Mouse (Mus musculus) stomach, embryonic 16.5 days (tissue): ENCODE data around the gene Syndig1. TPM values are rescaled to one million over a fixed set of nuclear protein-coding genes. Genes with fewer than 3 reads are reported as not detected.

Experiments used
- ATAC-seq: fragments of 200-750 bp; cut with Nextera tagmentation; 2 replicates; pipeline ENCODE4 v1.8.0; 2017; ENCODE audit warnings: moderate number of reproducible peaks, moderate TSS enrichment; ENCODE audit not compliant: insufficient read depth, low FRiP score
- H3K27ac ChIP-seq: fragments of 300-500 bp; sonication (generic); 2 replicates; pipeline ENCODE4 v1.5.1; 2014; ENCODE audit warnings: low read length
- H3K27me3 ChIP-seq: fragments of 300-500 bp; sonication (generic); 2 replicates; pipeline ENCODE4 v1.6.1; 2014; ENCODE audit warnings: low read length, control low read depth, mixed read lengths; ENCODE audit not compliant: control insufficient read depth, insufficient read depth
- H3K36me3 ChIP-seq: fragments of 300-500 bp; sonication (generic); 2 replicates; pipeline ENCODE4 v1.6.1; 2014; ENCODE audit warnings: low read length; ENCODE audit not compliant: control insufficient read depth, insufficient read depth
- H3K4me1 ChIP-seq: fragments of 300-500 bp; sonication (generic); 2 replicates; pipeline ENCODE4 v1.6.1; 2014; ENCODE audit warnings: low read length, control low read depth, mixed read lengths; ENCODE audit not compliant: control insufficient read depth, insufficient read depth
- H3K4me2 ChIP-seq: fragments of 300-500 bp; sonication (generic); 2 replicates; pipeline ENCODE4 v1.6.1; 2014; ENCODE audit warnings: low read depth, low read length, mixed read lengths
- H3K4me3 ChIP-seq: fragments of 300-500 bp; sonication (generic); replicated peaks from 2 replicates; pipeline ENCODE4 v1.5.1; 2014; ENCODE audit warnings: mild to moderate bottlenecking, low read length
- H3K9ac ChIP-seq: fragments of 300-500 bp; sonication (generic); 2 replicates; pipeline ENCODE4 v1.6.1; 2014; ENCODE audit warnings: low read length
- H3K9me3 ChIP-seq: fragments of 300-500 bp; sonication (generic); replicated peaks from 2 replicates; pipeline ENCODE4 v1.6.1; 2016; ENCODE audit warnings: low read length, control low read depth; ENCODE audit not compliant: control insufficient read depth
- WGBS: fragments of 180-500 bp; shearing (Covaris S2); extraction: QIAGEN DNeasy Blood & Tissue Kit; methylation state at CpG from one replicate; pipeline ENCODE4 v1.1.7; 2014; 5-methylcytosine and 5-hydroxymethylcytosine counted together
- polyA plus RNA-seq: library from polyadenylated mRNA; unstranded; fragments of >200 nt; fragmentation: Nextera tagmentation; extraction: Ambion mirVana; gene quantifications from 2 replicates; pipeline ENCODE4 v1.2.1, GENCODE M21; 2015

The Syndig1 gene
- polyA plus RNA-seq, 1 experiment from 2014 or later = 12.1 TPM

GRCm38 (mm10) chr2:150003499-150003898, 174.5 kb downstream of the Syndig1 start:
- H3K4me1 ChIP-seq = peaks cover under 1% of the 10 kb centered on the region; the same call in 1 of the 2 replicates

DNA sequence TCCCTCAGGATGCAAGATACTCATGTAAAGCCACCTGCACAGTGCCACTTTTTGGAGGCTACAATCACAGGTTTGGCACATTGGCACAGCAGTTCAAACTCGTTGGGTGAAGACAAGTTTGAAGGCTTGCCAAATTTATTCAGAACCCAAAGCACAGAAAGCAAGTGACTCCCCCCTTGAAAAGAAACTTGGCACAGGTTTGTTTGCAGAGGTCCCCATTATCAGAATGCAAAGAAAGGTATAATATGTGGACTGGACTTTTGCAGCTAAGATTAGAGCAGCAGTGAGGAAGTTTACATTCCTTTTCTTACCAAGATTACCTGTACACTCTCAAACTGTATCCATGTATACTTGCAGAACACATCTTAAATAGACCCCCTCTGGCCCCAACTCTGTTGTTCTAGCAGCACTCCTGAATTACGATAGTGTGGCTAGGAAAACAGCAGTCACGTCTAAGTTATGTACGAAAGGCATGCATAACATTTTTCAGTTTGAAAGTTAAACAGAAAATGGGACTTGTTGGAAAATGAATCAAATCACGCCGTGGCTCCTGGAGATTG, 183.9 kb downstream of the Syndig1 start:
- H3K36me3 ChIP-seq = no peaks in the 10 kb centered on the region
- ATAC-seq = peak; percentile 21; the same call in 1 of the 2 replicates
- no peak overlapping the region for H3K27ac ChIP-seq
- WGBS = 36% methylated on average over 6 of the region's 6 CpGs
- no peak overlapping the region for H3K4me3 ChIP-seq
- no peak overlapping the region for H3K9ac ChIP-seq
- no peak overlapping the region for H3K4me2 ChIP-seq
- no peaks in the 10 kb centered on the region for H3K9me3 ChIP-seq
- H3K4me1 ChIP-seq = no peaks in the 10 kb centered on the region
- H3K27me3 ChIP-seq = no peaks in the 10 kb centered on the region

More at GRCm38 (mm10) chr2:150003499-150003898, 174.5 kb downstream of the Syndig1 start:
- H3K4me3 ChIP-seq = no peak overlapping the region
- H3K36me3 ChIP-seq = no peaks in the 10 kb centered on the region
- no peak overlapping the region for H3K9ac ChIP-seq
- WGBS = 75% methylated on average over 3 of the region's 3 CpGs
- H3K27me3 ChIP-seq = no peaks in the 10 kb centered on the region
- H3K4me2 ChIP-seq = no peak overlapping the region
- no peak for ATAC-seq
- no peaks in the 10 kb centered on the region for H3K9me3 ChIP-seq
- no peak overlapping the region for H3K27ac ChIP-seq

GRCm38 (mm10) chr2:150013785-150014184, 184.8 kb downstream of the Syndig1 start:
- no peaks in the 10 kb centered on the region for H3K36me3 ChIP-seq
- H3K27me3 ChIP-seq = no peaks in the 10 kb centered on the region
- H3K4me2 ChIP-seq = no peak overlapping the region
- no peaks in the 10 kb centered on the region for H3K4me1 ChIP-seq
- no peak overlapping the region for H3K27ac ChIP-seq
- WGBS = 76% methylated on average over 4 of the region's 4 CpGs
- no peak for ATAC-seq
- H3K9ac ChIP-seq = no peak overlapping the region
- H3K9me3 ChIP-seq = no peaks in the 10 kb centered on the region
- H3K4me3 ChIP-seq = no peak overlapping the region

DNA sequence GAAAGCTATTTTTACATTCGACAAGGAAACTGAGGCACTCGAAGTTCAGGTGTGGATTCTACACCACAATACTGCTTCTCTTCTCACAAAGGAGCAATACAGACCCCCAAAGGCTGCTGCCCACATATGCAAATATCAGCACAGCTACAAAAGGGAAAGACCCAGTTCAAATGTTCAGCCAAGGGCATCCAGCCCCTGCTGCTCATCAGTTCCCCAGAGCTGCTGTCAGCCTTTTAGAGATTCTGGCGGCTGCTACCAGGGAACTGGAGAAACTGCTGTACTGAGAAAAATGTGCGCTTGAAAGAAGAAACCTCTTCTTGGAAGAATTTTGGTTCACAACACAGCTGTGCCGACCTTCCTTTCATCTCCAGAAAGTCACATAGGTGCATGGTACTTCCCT, 187.3 kb downstream of the Syndig1 start:
- no peak overlapping the region for H3K4me2 ChIP-seq
- H3K27ac ChIP-seq = no peak overlapping the region
- H3K4me3 ChIP-seq = no peak overlapping the region
- no peaks in the 10 kb centered on the region for H3K27me3 ChIP-seq
- no peak for ATAC-seq
- 63% methylated on average over 5 of the region's 5 CpGs for WGBS
- no peak overlapping the region for H3K9ac ChIP-seq
- no peaks in the 10 kb centered on the region for H3K36me3 ChIP-seq
- H3K4me1 ChIP-seq = no peaks in the 10 kb centered on the region
- H3K9me3 ChIP-seq = no peaks in the 10 kb centered on the region

DNA sequence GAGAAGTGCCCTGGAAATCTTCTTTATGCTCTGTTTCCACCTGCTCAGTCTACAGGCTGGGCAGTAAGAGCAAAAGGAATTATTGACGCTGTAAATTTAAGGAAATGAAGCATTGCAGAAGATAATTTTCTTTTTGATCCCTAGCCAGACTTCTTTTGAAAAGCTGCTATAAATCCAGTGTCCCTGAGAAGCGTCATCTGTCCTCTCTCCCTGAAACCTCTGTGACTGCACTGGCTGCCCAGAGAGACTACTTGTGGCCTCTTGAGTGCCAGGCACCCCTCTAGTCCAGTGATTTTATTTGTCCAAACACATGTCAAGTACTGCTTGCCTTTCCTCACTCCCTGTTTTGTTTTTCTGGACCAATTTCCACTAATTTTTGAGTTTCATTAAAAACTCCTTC, 191.7 kb downstream of the Syndig1 start:
- no peak for ATAC-seq
- Histone ChIP-seq H3K9ac (no peak overlapping the region), H3K4me2 (no peak overlapping the region), H3K36me3 (no peaks in the 10 kb centered on the region), H3K4me1 (no peaks in the 10 kb centered on the region), H3K27ac (no peak overlapping the region), H3K9me3 (no peaks in the 10 kb centered on the region), H3K4me3 (no peak overlapping the region), H3K27me3 (no peaks in the 10 kb centered on the region)
- WGBS = 48% methylated on average over 2 of the region's 2 CpGs

DNA sequence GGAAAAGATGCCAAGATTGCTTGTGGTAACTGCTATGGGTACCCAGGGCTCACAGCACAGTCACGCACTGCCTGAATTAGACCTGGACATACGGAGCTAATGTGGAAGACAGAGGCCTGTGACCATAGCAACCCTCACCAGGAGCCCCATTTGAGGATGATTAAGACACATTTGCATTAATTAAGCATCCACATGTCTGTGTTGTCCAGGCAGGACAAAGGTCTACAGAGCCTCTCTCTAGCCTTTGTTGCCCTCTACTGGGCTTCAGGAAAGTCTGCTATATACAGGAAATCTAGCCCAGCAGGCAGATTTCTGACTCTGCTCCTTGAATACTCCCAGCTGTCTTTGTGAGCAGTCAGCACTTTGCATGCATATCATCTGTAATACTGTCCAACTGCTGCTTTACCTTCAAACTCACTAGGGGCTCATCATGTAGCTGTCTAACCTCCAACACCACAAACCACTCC, 194.9 kb downstream of the Syndig1 start:
- Histone ChIP-seq H3K9ac (no peak overlapping the region), H3K27ac (no peak overlapping the region), H3K9me3 (no peaks in the 10 kb centered on the region), H3K27me3 (no peaks in the 10 kb centered on the region), H3K4me3 (no peak overlapping the region), H3K4me1 (no peaks in the 10 kb centered on the region), H3K4me2 (no peak overlapping the region), H3K36me3 (no peaks in the 10 kb centered on the region)
- peak; percentile 64; the same call in 1 of the 2 replicates for ATAC-seq
- 37% methylated on average over 2 of the region's 2 CpGs for WGBS

- H3K4me3 ChIP-seq = no peak overlapping the region
- no peaks in the 10 kb centered on the region for H3K9me3 ChIP-seq
- no peaks in the 10 kb centered on the region for H3K27me3 ChIP-seq
- no peak overlapping the region for H3K4me2 ChIP-seq
- ATAC-seq = no peak
- no peak overlapping the region for H3K27ac ChIP-seq
- H3K36me3 ChIP-seq = no peaks in the 10 kb centered on the region
- 88% methylated on average over 7 of the region's 7 CpGs for WGBS
- no peak overlapping the region for H3K9ac ChIP-seq
- no peaks in the 10 kb centered on the region for H3K4me1 ChIP-seq
These were observed 214.5 kb downstream of the Syndig1 start for GRCm38 (mm10) chr2:150043531-150043930.

Other genes with a start within 250 kb of the Syndig1 start
- gene C530025M09Rik, start 2.0 kb downstream of the Syndig1 start, polyA plus RNA-seq = not detected in 2 replicates